Mouse (Mus musculus) megakaryocyte-erythroid progenitor cell, adult 5-6 weeks (primary cell): Measurements from ENCODE around the gene Rnase13. TPM values are rescaled to one million over a fixed set of nuclear protein-coding genes. Genes with fewer than 3 reads are reported as not detected.
"Not testable (repeated sequence)": the region's sequence is repeated elsewhere in the genome, so short reads cannot be mapped to it uniquely, and the experiment has no call there.

Experiments
- ATAC-seq: replicated peaks from 2 replicates; pipeline ENCODE4 v1.8.0; 2016; ENCODE audit warnings: mild to moderate bottlenecking, inconsistent platforms; ENCODE audit not compliant: severe bottlenecking, poor library complexity, low FRiP score, low TSS enrichment
- total RNA-seq, 2 experiments: library from RNA; stranded (forward) in 1 of 2; stranded (reverse) in 1 of 2; fragments of 200-1000, 215-1000 nt in 1 of 2; fragments of >200 nt in 1 of 2; fragmentation: Nextera tagmentation in 1 of 2; gene quantifications; 2 replicates each; pipeline ENCODE4 v1.2.3; 2014 to 2017

Gene Rnase13
- total RNA-seq (2014; fragmentation: Nextera tagmentation) (not detected in 2 replicates), total RNA-seq (2017) (not detected in 2 replicates)

GRCm38 (mm10) chr14:51922571-51922865 is at the start of gene Rnase13:
Gene Rnase13, minus strand, starts transcription at chr14:51922773.
- no peak for ATAC-seq

DNA sequence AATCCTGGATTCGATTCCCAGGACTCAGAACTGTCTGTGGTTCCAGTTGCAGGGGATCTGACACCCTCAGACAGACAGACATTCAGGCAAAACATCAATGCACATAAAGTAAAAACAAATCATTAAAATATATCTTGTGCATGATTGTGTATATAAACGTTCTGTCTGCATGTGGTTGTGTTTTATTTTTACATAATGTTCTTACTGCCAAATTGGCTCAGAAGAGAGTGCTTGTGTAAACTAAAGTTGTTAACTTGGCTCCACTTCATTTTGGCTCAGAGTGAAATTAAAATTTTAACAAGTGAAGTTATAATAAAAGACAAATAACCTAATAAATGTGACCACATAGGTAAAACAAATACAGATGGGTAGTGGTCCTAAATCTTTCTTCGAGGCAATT is 44.8 kb upstream of the Rnase13 start:
- ATAC-seq: no peak

DNA sequence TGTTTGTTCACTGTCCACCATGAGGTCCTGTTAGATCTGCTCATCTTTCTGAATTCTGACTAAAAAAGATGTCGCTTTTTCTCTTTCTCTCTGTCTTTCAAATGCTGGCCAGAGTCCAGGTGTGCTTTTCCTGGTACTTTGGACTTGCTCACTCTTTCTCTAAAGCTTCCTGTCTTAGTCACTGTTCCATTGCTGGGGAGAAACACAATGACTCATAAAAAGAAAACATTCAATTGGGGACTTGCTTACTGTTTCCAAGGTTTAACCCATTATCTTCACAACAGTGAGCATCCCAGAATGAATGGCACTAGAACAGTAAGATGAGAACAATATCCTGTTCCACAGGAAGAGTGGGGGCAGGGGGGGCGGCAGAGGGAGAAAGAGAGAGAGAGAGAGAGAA is 37.7 kb upstream of the Rnase13 start:
- no peak for ATAC-seq

DNA sequence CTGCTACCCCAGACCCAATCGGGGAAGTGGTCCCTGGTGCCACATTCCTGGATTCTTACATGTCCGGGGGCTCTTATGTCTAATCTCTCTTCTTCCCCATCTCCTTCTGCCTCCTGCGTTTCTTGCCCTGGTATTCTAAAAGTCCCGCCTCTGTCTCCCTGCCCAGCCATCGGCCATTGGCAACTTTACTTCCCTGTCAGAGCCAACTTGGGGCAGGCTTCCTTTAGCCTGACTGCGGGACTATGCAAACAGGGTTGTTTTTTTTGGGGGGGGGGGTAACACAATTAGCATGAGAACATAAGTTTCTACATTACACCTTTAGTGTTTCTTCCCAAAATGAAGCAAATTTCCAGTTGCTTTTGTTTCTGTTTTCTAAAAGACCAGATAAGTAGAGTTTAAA is 20.8 kb upstream of the Rnase13 start:
- ATAC-seq: no peak

DNA sequence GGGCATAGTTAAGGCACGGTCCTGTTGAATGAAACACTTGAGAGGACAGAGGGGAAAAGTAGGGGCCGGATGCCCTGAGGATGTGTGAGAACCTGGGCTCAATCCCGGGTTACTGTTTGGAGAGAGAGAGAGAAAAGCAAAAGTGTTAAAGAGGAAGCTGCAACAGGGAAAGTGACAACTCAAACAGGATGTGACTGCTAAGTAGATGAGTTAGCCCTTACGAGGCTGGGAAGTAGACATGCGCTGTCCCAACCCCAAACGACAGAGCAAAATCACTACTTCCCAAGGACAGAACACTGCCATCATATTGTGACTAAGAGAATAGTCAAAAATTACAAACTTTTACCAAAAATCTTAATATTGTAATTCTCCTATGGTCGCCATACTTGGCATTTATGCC is 19.7 kb upstream of the Rnase13 start:
- no peak for ATAC-seq

GRCm38 (mm10) chr14:51941577-51941976 is 19.0 kb upstream of the Rnase13 start:
- no peak for ATAC-seq

- ATAC-seq: no peak
Observed at GRCm38 (mm10) chr14:51940944-51941560, 18.5 kb upstream of the Rnase13 start.

DNA sequence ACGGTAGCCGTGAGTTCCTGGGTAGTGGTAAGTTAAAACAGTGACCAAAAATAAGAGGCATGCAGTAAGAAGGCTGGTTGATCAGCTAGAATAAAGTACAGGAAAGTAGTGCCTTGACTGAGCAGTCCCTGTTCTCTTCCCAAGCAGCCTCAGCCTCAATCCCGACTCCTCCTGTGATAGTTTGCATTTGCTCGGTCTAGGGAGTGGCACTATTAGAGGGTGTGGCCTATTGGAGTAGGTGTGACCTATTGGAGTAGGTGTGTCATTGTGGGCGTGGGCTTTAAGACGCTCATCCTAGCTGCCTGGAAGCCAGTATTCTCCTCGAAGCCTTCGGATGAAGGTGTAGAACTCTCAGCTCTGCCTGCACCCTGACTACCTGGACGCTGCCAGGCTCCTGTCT is 16.4 kb upstream of the Rnase13 start:
- no peak for ATAC-seq

- ATAC-seq: no peak
Observed at GRCm38 (mm10) chr14:51932092-51933020, 9.8 kb upstream of the Rnase13 start.

DNA sequence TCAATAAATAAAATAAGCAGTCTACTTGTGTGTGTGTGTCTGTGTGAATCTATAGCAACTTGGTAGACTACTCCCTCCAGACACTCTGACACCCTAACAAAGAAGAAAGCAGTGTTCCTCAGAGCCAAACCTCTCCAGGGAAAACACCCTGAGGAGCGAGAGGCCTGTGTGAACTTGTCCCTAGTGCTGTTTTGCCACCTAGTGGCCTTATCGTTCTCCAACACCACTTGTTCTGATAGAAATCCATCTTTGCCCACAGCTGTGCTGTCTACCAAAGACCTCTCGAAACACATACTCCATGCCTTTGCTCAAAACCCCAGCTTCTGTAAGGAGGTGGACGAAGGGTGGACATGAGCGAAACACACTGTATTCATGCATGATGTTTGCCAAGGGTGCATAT is 8.3 kb upstream of the Rnase13 start:
- ATAC-seq: peak; percentile 87

DNA sequence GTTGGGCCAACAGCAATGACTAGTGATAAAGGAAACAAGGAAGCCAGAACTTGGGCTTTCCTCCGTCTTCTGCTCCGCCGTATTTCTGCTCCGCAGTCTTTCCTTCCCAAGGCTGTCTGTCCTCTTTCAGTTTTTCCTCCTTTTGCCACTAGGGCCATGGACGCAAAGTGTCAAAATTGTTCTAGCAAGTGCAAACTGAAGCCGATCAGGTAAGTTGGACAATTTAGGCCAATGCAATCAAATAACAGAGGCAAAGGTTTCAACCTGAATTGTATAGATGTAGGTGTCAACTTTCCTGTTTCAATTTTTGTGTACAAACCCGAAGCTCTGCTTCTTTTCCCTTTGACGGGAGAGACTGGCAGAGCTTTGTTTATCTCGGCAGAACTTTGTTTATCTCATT is 7.4 kb upstream of the Rnase13 start:
- ATAC-seq: no peak

DNA sequence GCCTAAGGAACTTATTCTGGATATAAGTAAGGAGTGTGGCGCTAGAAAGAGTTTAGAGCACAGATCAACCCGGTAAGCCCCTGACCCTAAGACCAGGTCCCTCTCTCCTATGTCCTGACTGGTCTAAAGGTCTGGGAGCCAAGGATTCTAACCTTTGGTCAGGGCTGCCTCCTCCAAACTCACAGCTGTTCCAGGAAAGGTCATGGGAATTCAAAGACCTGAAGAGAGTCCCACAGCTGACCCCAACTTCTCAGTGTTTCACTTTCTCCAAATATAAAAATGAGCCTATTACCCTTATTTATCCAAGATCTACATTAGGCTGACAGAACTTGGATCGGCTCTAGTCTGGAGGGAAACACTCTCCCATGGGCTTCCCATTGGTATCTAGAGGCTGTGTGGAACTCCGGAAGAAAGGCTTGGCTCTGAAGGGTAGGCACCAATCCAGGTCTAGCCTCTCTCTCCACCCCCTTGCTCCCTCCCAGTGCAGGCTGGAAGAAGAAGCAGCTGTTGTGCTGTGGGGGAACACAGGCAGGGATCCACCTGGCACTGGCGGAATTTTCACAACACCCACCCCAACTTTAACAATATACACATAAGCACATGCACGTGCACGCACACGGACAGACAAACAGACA is 6.9 kb upstream of the Rnase13 start:
- no peak for ATAC-seq

GRCm38 (mm10) chr14:51926930-51927329 is 4.4 kb upstream of the Rnase13 start:
- ATAC-seq: not testable (repeated sequence)

DNA sequence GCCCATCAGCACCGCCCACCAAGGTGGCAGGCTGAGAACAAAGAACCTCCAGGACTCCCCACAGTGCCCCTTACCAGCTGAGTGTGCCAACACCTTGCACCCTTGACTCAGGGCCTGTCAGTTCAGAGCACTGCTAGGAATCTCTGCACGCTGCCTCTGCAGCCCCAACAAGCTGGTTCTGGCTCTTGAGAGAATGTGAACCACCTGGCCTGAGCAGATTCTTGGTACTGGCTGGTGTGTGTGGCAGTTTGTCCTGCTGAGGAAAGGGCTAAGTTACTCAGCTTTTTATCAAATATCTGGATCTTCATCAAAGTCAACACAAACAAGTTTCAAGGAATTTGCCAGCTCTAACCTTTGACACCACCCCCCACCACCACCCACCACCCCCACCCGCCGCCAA is 919 bp upstream of the Rnase13 start:
- ATAC-seq: no peak

GRCm38 (mm10) chr14:51922910-51923309 is 337 bp upstream of the Rnase13 start:
- no peak for ATAC-seq

DNA sequence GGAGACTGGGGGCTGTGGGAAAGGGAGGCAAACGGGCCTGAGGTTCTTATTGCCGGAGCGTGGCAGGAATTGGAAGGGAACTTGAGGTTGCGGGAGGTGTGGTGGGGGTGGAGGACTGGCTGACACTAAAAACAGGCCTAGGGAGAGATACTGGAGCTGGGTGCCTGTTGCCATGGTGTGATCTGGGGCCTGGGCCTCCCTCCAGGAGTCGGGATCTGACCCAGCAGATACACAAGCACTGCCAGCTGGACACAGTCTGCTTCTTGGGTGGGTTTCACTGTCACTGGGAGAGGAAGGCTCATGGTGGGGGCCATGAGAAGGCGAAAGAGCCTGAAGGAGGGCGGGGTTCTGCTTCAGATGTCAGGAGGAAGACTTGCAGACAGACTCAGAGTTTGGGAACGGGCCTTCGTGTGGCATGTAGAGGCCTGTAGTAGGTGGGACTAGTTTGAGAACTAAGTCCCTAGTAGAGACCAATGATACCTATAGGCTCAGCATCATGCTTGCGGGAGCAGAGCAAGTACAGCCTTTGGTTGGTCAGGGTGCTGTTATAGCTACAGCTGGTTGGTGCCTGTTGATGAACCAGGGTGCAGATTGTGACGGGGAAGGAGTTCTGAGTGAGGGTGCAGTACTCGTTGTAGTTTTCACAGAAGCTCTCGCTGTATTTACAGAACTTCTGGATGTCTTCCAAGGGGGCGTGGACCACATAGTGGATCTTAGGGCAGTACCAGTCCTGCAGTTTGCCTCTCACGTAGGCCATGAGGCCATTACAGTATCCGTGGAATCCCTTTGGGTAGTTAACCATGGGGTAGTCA is 608 bp downstream of the Rnase13 start:
- no peak for ATAC-seq

DNA sequence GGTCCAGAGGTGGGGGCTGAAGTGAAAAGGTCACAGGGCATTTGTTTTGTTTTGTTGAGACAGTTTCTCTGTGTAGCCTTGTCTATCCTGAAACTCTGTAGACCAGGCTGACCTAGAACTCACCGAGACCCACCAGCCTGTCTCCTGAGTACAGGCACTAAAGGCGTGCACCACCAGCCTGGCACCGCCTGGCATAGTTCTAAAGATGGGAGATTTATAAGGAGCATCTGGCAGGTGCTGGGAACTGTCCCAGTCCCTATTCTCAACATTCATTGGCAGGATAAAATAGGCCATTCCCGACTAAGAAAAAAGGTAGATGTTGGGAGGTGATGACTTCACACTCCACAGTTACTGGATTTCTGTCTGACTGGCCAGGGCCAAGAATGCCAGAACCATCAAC is 3.6 kb downstream of the Rnase13 start:
- no peak for ATAC-seq

- ATAC-seq: no peak
Observed at GRCm38 (mm10) chr14:51918125-51918524, 4.4 kb downstream of the Rnase13 start, which contains the start of gene Tppp2. Gene Tppp2, plus strand, starts transcription at chr14:51918425.

DNA sequence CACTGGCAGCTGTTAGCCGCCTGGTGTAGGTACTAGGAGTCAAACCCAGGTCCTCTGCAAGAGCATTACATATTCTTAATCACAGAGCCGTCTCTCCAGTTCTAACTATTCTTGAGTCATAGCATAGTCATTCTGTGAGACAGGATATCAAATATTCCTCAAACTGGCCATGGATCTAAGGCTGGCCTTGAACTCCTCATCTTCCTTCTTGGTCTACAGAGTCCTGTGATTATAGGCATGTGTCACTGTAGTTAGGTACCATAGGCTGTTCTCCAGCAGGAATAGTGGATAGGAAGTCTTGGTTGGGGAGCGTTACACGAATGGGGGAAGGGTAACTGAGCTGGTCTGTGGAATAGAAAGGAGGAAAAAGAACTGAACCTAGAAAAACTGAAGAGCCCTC is 6.0 kb downstream of the Rnase13 start:
- ATAC-seq: no peak

DNA sequence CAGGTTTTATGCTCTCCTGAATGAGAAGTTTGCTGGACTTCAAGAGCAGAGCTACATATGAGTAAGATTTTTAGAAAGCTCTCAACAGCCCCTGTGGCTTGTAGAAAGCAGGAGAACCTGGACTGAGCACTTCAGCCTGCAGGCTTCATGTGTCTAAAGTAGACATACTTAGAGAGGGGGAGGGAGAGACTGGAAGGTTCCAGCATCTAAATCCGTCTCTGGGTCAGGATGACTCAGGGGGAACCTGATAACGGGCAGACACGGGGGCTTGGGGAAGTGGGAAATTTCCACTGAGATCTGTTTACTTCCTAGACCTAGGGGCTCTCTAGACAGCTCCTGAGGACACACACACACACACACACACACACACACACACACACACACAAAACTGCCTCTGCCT is 7.5 kb downstream of the Rnase13 start:
- no peak for ATAC-seq
